Mouse (Mus musculus): ENCODE measurements around the gene Zfp423. TPM values are rescaled to one million over a fixed set of nuclear protein-coding genes. Genes with fewer than 3 reads are reported as not detected.
A peak's percentile ranks its signal among the peaks of the same experiment; 100 is the strongest.

Gene Zfp423
- polyA plus RNA-seq, 1 experiment: not detected

DNA sequence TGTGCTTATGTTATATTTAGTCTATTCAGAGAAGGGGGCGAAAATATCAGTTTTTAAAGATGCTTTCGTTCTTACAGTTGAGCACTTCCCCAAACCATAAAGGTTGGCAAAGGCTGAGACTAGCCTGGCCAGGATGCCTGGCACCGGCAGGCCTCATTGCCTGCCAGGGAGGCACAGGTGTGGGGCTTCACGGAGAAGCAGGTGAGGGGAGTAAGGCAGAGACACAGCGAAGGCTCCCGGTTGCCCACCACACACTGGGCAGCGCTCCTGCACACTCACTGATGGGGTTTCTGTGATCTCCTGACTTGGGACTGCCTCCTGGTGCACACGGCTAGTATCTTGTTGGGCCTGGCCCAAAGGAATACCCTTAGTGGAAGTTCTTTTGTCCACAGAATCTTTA is 294.1 kb downstream of the Zfp423 start:
- Histone ChIP-seq H3K4me1 (ENCODE audit: control insufficient read depth, insufficient read depth, low read length) (peaks cover 16% of the 10 kb centered on the region), H3K27ac (ENCODE audit: insufficient read depth, low read depth, low read length) (no peak overlapping the region)
- WGBS: 94% methylated on average over 8 of the region's 8 CpGs

DNA sequence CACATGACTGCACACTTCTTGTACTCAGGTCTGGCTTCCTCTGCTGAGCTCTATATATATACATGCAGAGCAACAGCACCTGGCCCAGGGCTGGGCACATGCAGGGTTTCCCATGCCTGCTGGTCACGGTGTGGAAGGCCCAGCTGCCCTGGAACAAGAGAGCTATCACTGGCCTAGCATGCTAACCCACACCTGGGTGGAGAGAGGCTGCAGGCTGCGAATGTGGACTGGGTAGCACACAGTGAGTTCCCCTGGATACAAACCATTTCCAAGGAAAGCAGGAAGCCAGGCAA is 295.2 kb downstream of the Zfp423 start:
- no peak overlapping the region for H3K4me3 ChIP-seq (ENCODE audit: insufficient read depth, low read depth, low read length)
- peaks cover 21% of the 10 kb centered on the region for H3K4me1 ChIP-seq (ENCODE audit: control insufficient read depth, insufficient read depth, low read length)
- WGBS: 92% methylated on average over 2 of the region's 2 CpGs
- TF ChIP-seq POLR2A (IDR thresholded peaks at IDR 0.05; ENCODE audit: insufficient read depth, low read depth, low read length) (no peak), CTCF (IDR thresholded peaks at IDR 0.05; ENCODE audit: insufficient read depth, low read depth, low read length) (no peak)
- H3K27ac ChIP-seq (ENCODE audit: insufficient read depth, low read depth, low read length): no peak overlapping the region

More for the DNA sequence above, 294.1 kb downstream of the Zfp423 start:
- no peak for TF ChIP-seq POLR2A (IDR thresholded peaks at IDR 0.05; ENCODE audit: insufficient read depth, low read depth, low read length)
- no peak for TF ChIP-seq CTCF (IDR thresholded peaks at IDR 0.05; ENCODE audit: insufficient read depth, low read depth, low read length)
- H3K4me3 ChIP-seq (ENCODE audit: insufficient read depth, low read depth, low read length): no peak overlapping the region

DNA sequence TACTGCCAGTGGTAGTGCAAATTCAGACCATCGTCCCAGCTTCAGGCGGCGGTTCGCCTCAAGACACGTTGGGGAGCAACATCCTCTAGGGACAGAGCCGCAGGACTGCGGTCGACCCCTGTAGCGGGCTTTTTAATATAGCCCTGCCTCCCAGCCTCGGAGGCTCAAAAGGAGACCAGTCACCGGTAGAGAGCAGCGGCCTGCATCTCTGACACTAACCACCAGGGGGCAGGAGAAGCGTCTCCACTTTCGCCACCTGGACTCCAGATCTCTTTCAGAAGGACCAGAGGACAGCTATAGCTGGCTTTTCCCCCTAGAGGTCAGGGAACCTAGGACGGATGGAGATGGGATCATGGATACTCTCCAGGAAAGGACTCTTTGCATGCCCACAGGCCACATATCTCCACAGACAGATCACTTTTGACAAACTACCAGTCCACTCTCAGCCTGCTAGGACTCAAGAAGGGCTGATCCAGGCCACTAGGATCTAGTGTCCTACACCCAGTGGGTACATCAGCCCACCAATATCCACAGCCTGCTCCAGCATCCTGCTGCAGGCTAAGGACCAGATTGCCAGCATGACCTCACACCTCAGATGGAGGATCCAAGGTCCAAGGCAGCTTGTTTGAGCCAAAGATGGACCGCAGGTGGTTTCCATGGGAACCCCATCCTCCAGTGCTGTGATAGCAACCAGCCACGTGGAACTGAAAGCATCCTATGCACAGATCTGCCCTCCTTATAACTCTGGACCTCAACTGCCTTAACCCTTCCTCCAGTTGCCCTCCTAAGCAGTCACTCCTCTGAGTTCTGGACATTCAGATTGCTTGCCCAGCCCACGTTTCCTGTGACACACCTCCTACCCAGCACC is 295.8 kb downstream of the Zfp423 start:
- Histone ChIP-seq H3K4me3 (ENCODE audit: insufficient read depth, low read depth, low read length) (peak overlapping the region; percentile 12), H3K27ac (ENCODE audit: insufficient read depth, low read depth, low read length) (no peak overlapping the region), H3K4me1 (ENCODE audit: control insufficient read depth, insufficient read depth, low read length) (peaks cover 21% of the 10 kb centered on the region)
- TF ChIP-seq POLR2A (IDR thresholded peaks at IDR 0.05; ENCODE audit: insufficient read depth, low read depth, low read length) (no peak), CTCF (IDR thresholded peaks at IDR 0.05; ENCODE audit: insufficient read depth, low read depth, low read length) (peak; percentile 67)
- 19% methylated on average over 18 of the region's 18 CpGs for WGBS

DNA sequence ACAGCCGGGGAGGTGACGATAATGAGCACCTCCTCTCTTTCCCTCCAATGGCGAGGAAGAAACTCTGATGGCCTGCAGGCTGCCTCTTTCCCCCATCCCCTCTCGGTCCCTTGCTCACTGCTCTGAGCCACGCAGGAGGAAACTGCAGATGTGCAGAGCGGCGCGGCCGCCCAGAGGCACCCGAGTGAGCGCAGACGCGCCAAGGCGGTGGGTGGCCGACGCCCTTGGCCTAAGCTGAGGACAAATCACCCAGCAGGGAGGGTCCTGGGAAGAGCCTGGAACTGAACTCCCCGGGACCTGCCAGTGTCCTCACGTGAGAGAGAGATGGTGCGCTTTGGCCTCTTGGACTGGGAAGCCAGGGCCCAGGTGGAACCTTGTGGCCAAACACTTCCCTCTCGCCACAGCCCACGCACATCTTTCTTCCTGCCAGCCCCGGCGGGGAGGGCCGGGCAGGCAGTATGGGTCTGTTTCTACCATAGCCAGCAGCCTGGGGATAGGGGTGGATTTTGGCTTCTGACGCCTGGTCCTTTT is 296.5 kb downstream of the Zfp423 start:
- WGBS: 37% methylated on average over 25 of the region's 25 CpGs
- TF ChIP-seq CTCF (IDR thresholded peaks at IDR 0.05; ENCODE audit: insufficient read depth, low read depth, low read length) (no peak), POLR2A (IDR thresholded peaks at IDR 0.05; ENCODE audit: insufficient read depth, low read depth, low read length) (no peak)
- H3K27ac ChIP-seq (ENCODE audit: insufficient read depth, low read depth, low read length): no peak overlapping the region
- H3K4me1 ChIP-seq (ENCODE audit: control insufficient read depth, insufficient read depth, low read length): peaks cover 21% of the 10 kb centered on the region
- H3K4me3 ChIP-seq (ENCODE audit: insufficient read depth, low read depth, low read length): peak overlapping the region; percentile 12

GRCm38 (mm10) chr8:87662307-87662771 is 297.1 kb downstream of the Zfp423 start:
- H3K4me3 ChIP-seq (ENCODE audit: insufficient read depth, low read depth, low read length): peak overlapping the region; percentile 4; the same call in 1 of the 2 replicates
- 37% methylated on average over 27 of the region's 27 CpGs for WGBS
- TF ChIP-seq CTCF (IDR thresholded peaks at IDR 0.05; ENCODE audit: insufficient read depth, low read depth, low read length) (no peak), POLR2A (IDR thresholded peaks at IDR 0.05; ENCODE audit: insufficient read depth, low read depth, low read length) (no peak)
- H3K4me1 ChIP-seq (ENCODE audit: control insufficient read depth, insufficient read depth, low read length): peaks cover 21% of the 10 kb centered on the region
- H3K27ac ChIP-seq (ENCODE audit: insufficient read depth, low read depth, low read length): no peak overlapping the region

DNA sequence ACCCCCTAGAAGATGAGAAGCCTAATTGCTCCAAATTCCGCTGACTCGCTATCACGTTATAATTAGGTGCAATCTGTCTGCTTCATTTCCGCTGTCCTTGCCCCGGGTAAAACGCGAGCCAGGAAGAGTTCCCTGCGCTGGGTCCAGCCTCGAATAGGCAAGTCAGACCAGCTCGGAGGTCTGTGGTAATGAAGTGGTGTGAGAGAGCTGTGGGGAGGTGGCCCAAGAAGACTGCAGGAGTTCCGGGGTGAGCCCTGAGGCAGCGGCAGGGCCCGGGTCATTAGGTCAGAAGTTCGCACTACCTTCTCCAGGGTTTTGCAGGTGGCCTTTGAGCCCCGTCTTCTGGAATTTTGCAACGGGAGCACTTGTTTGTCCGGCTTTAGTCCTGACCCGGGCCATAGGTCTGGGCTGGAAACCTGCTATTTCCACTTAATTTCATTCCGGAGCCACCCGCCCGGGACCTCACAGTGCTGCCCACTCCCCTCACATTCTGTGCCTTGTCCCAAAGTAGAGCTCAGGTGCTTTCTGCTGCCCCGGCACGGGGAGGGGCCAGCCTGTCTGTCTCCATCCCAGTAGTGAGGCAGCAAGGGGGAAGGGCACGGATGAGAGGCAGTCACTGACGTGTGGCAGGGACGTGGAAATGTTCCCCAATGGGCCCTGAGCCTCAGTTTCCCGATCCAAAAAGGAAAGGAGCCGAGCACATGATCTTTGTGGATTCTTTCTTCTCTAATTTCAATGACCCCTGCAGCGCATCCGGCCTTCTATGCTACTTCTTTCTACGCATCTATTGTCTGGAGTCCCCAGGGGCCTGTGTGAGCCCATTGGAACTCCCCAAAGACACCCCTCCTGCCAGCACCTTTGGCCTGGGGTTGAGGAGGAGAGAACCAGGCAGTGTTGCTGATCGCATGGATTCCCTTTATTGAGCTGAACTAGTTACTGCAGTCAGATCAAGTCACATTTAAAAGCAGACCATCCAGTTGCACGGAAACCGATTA is 298.2 kb downstream of the Zfp423 start:
- TF ChIP-seq POLR2A (IDR thresholded peaks at IDR 0.05; ENCODE audit: insufficient read depth, low read depth, low read length) (no peak), CTCF (IDR thresholded peaks at IDR 0.05; ENCODE audit: insufficient read depth, low read depth, low read length) (no peak)
- 62% methylated on average over 34 of the region's 34 CpGs for WGBS
- no peak overlapping the region for H3K27ac ChIP-seq (ENCODE audit: insufficient read depth, low read depth, low read length)
- H3K4me1 ChIP-seq (ENCODE audit: control insufficient read depth, insufficient read depth, low read length): peaks cover 27% of the 10 kb centered on the region
- H3K4me3 ChIP-seq (ENCODE audit: insufficient read depth, low read depth, low read length): no peak overlapping the region

GRCm38 (mm10) chr8:87660029-87660915 is 299.1 kb downstream of the Zfp423 start:
- WGBS: 25% methylated on average over 43 of the region's 43 CpGs
- TF ChIP-seq POLR2A (IDR thresholded peaks at IDR 0.05; ENCODE audit: insufficient read depth, low read depth, low read length) (no peak), CTCF (IDR thresholded peaks at IDR 0.05; ENCODE audit: insufficient read depth, low read depth, low read length) (no peak)
- Histone ChIP-seq H3K4me3 (ENCODE audit: insufficient read depth, low read depth, low read length) (no peak overlapping the region), H3K27ac (ENCODE audit: insufficient read depth, low read depth, low read length) (no peak overlapping the region), H3K4me1 (ENCODE audit: control insufficient read depth, insufficient read depth, low read length) (peaks cover 30% of the 10 kb centered on the region)

- H3K27ac ChIP-seq (ENCODE audit: insufficient read depth, low read depth, low read length): no peak overlapping the region
- WGBS: 90% methylated on average over 4 of the region's 4 CpGs
- no peak overlapping the region for H3K4me3 ChIP-seq (ENCODE audit: insufficient read depth, low read depth, low read length)
- peaks cover 22% of the 10 kb centered on the region for H3K4me1 ChIP-seq (ENCODE audit: control insufficient read depth, insufficient read depth, low read length)
- no peak for TF ChIP-seq CTCF (IDR thresholded peaks at IDR 0.05; ENCODE audit: insufficient read depth, low read depth, low read length)
- TF ChIP-seq POLR2A (IDR thresholded peaks at IDR 0.05; ENCODE audit: insufficient read depth, low read depth, low read length): no peak
These were observed 301.9 kb downstream of the Zfp423 start for GRCm38 (mm10) chr8:87657488-87657887.
